16 mouse cellular contexts compared by ENCODE assay signal in the genomic region with DNA sequence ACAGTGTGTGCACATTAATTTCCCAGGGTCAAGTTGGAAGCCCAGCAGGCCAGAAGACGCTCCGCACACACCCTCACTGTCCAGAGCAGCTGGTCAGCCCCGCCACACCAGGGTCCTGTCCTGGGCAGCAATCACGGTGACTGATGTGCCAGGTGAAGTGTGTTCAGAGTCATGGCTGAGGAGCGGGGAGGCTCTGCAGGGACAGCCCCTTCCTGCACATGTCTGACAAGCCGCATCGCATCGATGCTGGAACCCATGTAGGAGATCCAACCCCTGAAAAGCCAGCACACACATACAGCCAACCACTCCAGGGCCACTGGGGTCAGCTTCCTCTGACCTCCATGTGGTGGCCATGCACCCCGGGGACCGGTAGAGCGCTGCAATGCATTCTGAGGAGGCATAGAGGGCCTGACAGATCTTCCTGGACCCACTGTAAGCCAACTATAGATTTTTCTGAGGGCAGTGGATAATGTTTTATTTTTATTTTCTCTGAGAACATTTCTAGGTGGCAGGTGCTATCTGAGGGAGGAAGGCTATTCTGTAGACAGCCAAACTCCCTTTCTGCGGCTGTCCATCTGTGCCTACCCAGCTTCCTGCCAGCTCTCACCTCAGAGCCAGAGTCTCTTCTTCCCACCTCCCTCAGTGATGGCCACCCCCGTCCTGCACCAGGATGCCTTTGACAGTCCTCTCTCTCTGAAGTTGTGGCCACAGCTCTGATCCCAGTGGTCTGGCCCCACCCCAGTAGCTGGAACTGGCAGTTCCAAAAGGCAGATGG. TPM values are rescaled to one million over a fixed set of nuclear protein-coding genes. Genes with fewer than 3 reads are reported as not detected.
A peak's percentile ranks its signal among the peaks of the same experiment; 100 is the strongest.
DNase-seq lines count a peak whose midpoint lies in the region; ATAC-seq and TF ChIP-seq lines count a peak whose summit lies in the region.
"Had no signal": no experiment of that assay in that cellular context is flagged by ENCODE, and none has a peak within 500 bp of the region (broad histone marks: within the 10 kb centered on the region; RNA-seq: fewer than 3 reads in every experiment).

No protein-coding gene starts in this region.

- no peak overlapping the region for H3K9ac ChIP-seq in midbrain, embryonic 14.5 days (replicated peaks; ENCODE audit: low read length)
- H3K9ac ChIP-seq: liver, embryonic 14.5 days; midbrain, embryonic 15.5 days; neural tube, embryonic 13.5 days had no signal

- H3K4me3 ChIP-seq in midbrain, embryonic 10.5 days: no peak overlapping the region
- no peak overlapping the region for H3K4me3 ChIP-seq in midbrain, embryonic 14.5 days (replicated peaks; ENCODE audit: low read depth, low read length)
- H3K4me3 ChIP-seq in cerebellum, adult 2 months (replicated peaks; ENCODE audit: insufficient read depth, low read depth, low read length): peak overlapping the region; percentile 4
- no peak overlapping the region for H3K4me3 ChIP-seq in myocyte
- H3K4me3 ChIP-seq: heart, embryonic 10.5 days; limb, embryonic 10.5 days; midbrain, embryonic 15.5 days; neural tube, embryonic 13.5 days had no signal

- H3K27ac ChIP-seq in midbrain, embryonic 10.5 days (replicated peaks): 0 out of 2 replicates have a peak overlapping the region, but pooled peaks have one; percentile 47
- H3K27ac ChIP-seq in midbrain, embryonic 14.5 days (replicated peaks; ENCODE audit: low read depth, low read length): no peak overlapping the region
- H3K27ac ChIP-seq in cerebellum, adult 2 months (ENCODE audit: insufficient read depth, low read length): peak overlapping the region; percentile 92
- H3K27ac ChIP-seq: heart, embryonic 10.5 days; limb, embryonic 10.5 days; liver, embryonic 14.5 days; midbrain, embryonic 15.5 days; neural tube, embryonic 13.5 days had no signal

- peaks cover 59% of the 10 kb centered on the region for H3K36me3 ChIP-seq in midbrain, embryonic 10.5 days
- H3K36me3 ChIP-seq in midbrain, embryonic 14.5 days (ENCODE audit: control insufficient read depth, insufficient read depth, low read length): peaks cover 50% of the 10 kb centered on the region
- H3K36me3 ChIP-seq in myocyte (ENCODE audit: control insufficient read depth, insufficient read depth): peaks cover 10% of the 10 kb centered on the region

- no peaks in the 10 kb centered on the region for H3K27me3 ChIP-seq in midbrain, embryonic 10.5 days (ENCODE audit: low read depth, poor library complexity, severe bottlenecking)
- H3K27me3 ChIP-seq in midbrain, embryonic 14.5 days (ENCODE audit: control insufficient read depth, insufficient read depth, low read length): no peaks in the 10 kb centered on the region
- H3K27me3 ChIP-seq in cerebellum, adult 2 months (ENCODE audit: control insufficient read depth, insufficient read depth, low read length): no peaks in the 10 kb centered on the region
- no peaks in the 10 kb centered on the region for H3K27me3 ChIP-seq in myocyte (ENCODE audit: control insufficient read depth, insufficient read depth, insufficient read length)
- H3K27me3 ChIP-seq: midbrain, embryonic 15.5 days; neural tube, embryonic 13.5 days had no signal

- TF ChIP-seq CTCF in cerebellum, adult 2 months (IDR thresholded peaks at IDR 0.05; ENCODE audit: borderline replicate concordance, insufficient read depth, low read depth, low read length): no peak

- H3K79me2 ChIP-seq in myocyte (ENCODE audit: control insufficient read depth, insufficient read depth): no peaks in the 10 kb centered on the region

- H3K4me2 ChIP-seq in midbrain, embryonic 14.5 days (ENCODE audit: low read length): no peak overlapping the region
- H3K4me2 ChIP-seq in myocyte (ENCODE audit: low read depth): no peak overlapping the region
- H3K4me2 ChIP-seq: midbrain, embryonic 15.5 days; neural tube, embryonic 13.5 days had no signal

- DNase-seq in frontal cortex, postnatal 10 days (ENCODE audit: low spot score in 2 of 2): no peak
- no peak for DNase-seq in midbrain, embryonic 10.5 days (ENCODE audit: low spot score)
- DNase-seq in midbrain, embryonic 14.5 days: no peak
- peak; percentile 85 to 91 for DNase-seq in cerebellum, adult 2 months
- no peak for DNase-seq in heart, postnatal 14 days
- DNase-seq in gastrocnemius, postnatal 4 days (ENCODE audit: low spot score in 2 of 2): no peak
- DNase-seq: kidney, adult 2 months; lung, postnatal 36 days; thymus, postnatal 25 days had no signal

- H3ac ChIP-seq in myocyte (ENCODE audit: control insufficient read depth, insufficient read length): no peak overlapping the region

- H3K9me3 ChIP-seq in midbrain, embryonic 10.5 days (replicated peaks): no peaks in the 10 kb centered on the region
- H3K9me3 ChIP-seq in midbrain, embryonic 14.5 days (ENCODE audit: control insufficient read depth, low read length): no peaks in the 10 kb centered on the region
- H3K9me3 ChIP-seq: heart, embryonic 10.5 days; limb, embryonic 10.5 days; midbrain, embryonic 15.5 days; neural tube, embryonic 13.5 days had no signal

- ATAC-seq in frontal cortex, adult (ENCODE audit: low TSS enrichment): peak; percentile 66; the same call in 1 of the 2 replicates
- no peak for ATAC-seq in midbrain, embryonic 14.5 days (ENCODE audit: low FRiP score, low TSS enrichment)
- ATAC-seq: midbrain, embryonic 15.5 days had no signal

- TF ChIP-seq POLR2A in cerebellum, adult 2 months (IDR thresholded peaks at IDR 0.05; ENCODE audit: borderline replicate concordance, insufficient read depth, low read length): peak; percentile 29; the same call in 1 of the 2 replicates
- TF ChIP-seq POLR2A in myocyte (IDR thresholded peaks at IDR 0.05; ENCODE audit: insufficient read length, low read depth): no peak

- H3K4me1 ChIP-seq in midbrain, embryonic 10.5 days: peaks cover 22% of the 10 kb centered on the region
- H3K4me1 ChIP-seq in midbrain, embryonic 14.5 days (ENCODE audit: control insufficient read depth, insufficient read depth, low read length): no peaks in the 10 kb centered on the region
- H3K4me1 ChIP-seq in cerebellum, adult 2 months (ENCODE audit: control insufficient read depth, insufficient read depth, low read length): peaks cover 82% of the 10 kb centered on the region
- H3K4me1 ChIP-seq: midbrain, embryonic 15.5 days; neural tube, embryonic 13.5 days had no signal

- intact Hi-C loops in heart, postnatal 14 days (cut with DNase I): no loop called here

- 88% methylated on average over 13 of the region's 13 CpGs for WGBS in midbrain, embryonic 10.5 days
- 92% methylated on average over 13 of the region's 13 CpGs for WGBS in midbrain, embryonic 14.5 days
- 12% methylated on average over 13 of the region's 13 CpGs for WGBS in cerebellum, adult 2 months

TF ChIP-seq in myocyte, 11 proteins besides CTCF, POLR2A, EP300 and RAD21:
- TF ChIP-seq POLR2AphosphoS2 (IDR thresholded peaks at IDR 0.05; ENCODE audit: insufficient read length, low read depth) (peak; percentile 64), TCF12 (IDR thresholded peaks at IDR 0.05; ENCODE audit: insufficient read depth, poor library complexity, severe bottlenecking) (no peak), CEBPB (IDR thresholded peaks at IDR 0.05; ENCODE audit: insufficient read depth, poor library complexity, severe bottlenecking) (no peak), SRF (IDR thresholded peaks at IDR 0.05; ENCODE audit: control insufficient read depth, insufficient read length, low read depth) (no peak)
TF ChIP-seq in myocyte: peak in this region for 1.

RNA-seq across cellular contexts. Expression of gene Unc13d, which starts 15.9 kb away (rescaled TPM):
- polyA plus RNA-seq in midbrain, embryonic 10.5 days (2016; fragmentation: Nextera tagmentation; extraction: Ambion mirVana): 2.5 and 3.1 TPM in 2 replicates
- 1.1 and 1.5 TPM in 2 replicates for polyA plus RNA-seq in midbrain, embryonic 14.5 days (2014; fragmentation: Nextera tagmentation; extraction: Ambion mirVana)
- polyA plus RNA-seq in cerebellum, adult 2 months (2012; rRNA removed): 3.8 and 5.7 TPM in 2 replicates
- 9.1 TPM for polyA plus RNA-seq in myocyte (2012; fragmentation: generic; extraction: Trizol)
- 1 to 10 TPM in 1 of 2 experiments, under 1 TPM in 1; 0.81 to 1.7 TPM for total RNA-seq in heart, postnatal 14 days (2021)
- total RNA-seq in gastrocnemius, postnatal 4 days (2021): 1 to 10 TPM; 1.1 to 2.0 TPM

RNA-seq across cellular contexts. Expression of gene Wbp2, which starts 25.0 kb away (rescaled TPM):
- polyA plus RNA-seq in midbrain, embryonic 10.5 days (2016; fragmentation: Nextera tagmentation; extraction: Ambion mirVana): 91.8 and 109 TPM in 2 replicates
- polyA plus RNA-seq in midbrain, embryonic 14.5 days (2014; fragmentation: Nextera tagmentation; extraction: Ambion mirVana): 152 and 160 TPM in 2 replicates
- polyA plus RNA-seq in cerebellum, adult 2 months (2012; rRNA removed): 509 and 539 TPM in 2 replicates
- 156 TPM for polyA plus RNA-seq in myocyte (2012; fragmentation: generic; extraction: Trizol)
- 10 to 100 TPM; 83.6 to 89.5 TPM for total RNA-seq in heart, postnatal 14 days (2021)
- total RNA-seq in gastrocnemius, postnatal 4 days (2021): 10 to 100 TPM; 63.0 to 63.4 TPM

RNA-seq across cellular contexts. Expression of gene Unk, which starts 31.7 kb away (rescaled TPM):
- polyA plus RNA-seq in midbrain, embryonic 10.5 days (2016; fragmentation: Nextera tagmentation; extraction: Ambion mirVana): 46.4 and 52.2 TPM in 2 replicates
- polyA plus RNA-seq in midbrain, embryonic 14.5 days (2014; fragmentation: Nextera tagmentation; extraction: Ambion mirVana): 26.5 and 33.0 TPM in 2 replicates
- 48.1 and 49.1 TPM in 2 replicates for polyA plus RNA-seq in cerebellum, adult 2 months (2012; rRNA removed)
- polyA plus RNA-seq in myocyte (2012; fragmentation: generic; extraction: Trizol): 15.3 TPM
- total RNA-seq in heart, postnatal 14 days (2021): 10 to 100 TPM; 12.2 to 12.9 TPM
- 10 to 100 TPM; 25.9 to 26.0 TPM for total RNA-seq in gastrocnemius, postnatal 4 days (2021)

RNA-seq across cellular contexts. Expression of gene H3f3b, which starts 34.1 kb away (rescaled TPM):
- polyA plus RNA-seq in midbrain, embryonic 10.5 days (2016; fragmentation: Nextera tagmentation; extraction: Ambion mirVana): 1,512 and 1,693 TPM in 2 replicates
- 2,683 and 2,948 TPM in 2 replicates for polyA plus RNA-seq in midbrain, embryonic 14.5 days (2014; fragmentation: Nextera tagmentation; extraction: Ambion mirVana)
- 456 and 541 TPM in 2 replicates for polyA plus RNA-seq in cerebellum, adult 2 months (2012; rRNA removed)
- polyA plus RNA-seq in myocyte (2012; fragmentation: generic; extraction: Trizol): 502 TPM
- total RNA-seq in heart, postnatal 14 days (2021): 100 to 1,000 TPM; 184 to 193 TPM
- 100 to 1,000 TPM; 383 to 437 TPM for total RNA-seq in gastrocnemius, postnatal 4 days (2021)

RNA-seq across cellular contexts. Expression of gene Galk1, which starts 49.3 kb away (rescaled TPM):
- polyA plus RNA-seq in midbrain, embryonic 10.5 days (2016; fragmentation: Nextera tagmentation; extraction: Ambion mirVana): 161 and 210 TPM in 2 replicates
- 32.5 and 39.3 TPM in 2 replicates for polyA plus RNA-seq in midbrain, embryonic 14.5 days (2014; fragmentation: Nextera tagmentation; extraction: Ambion mirVana)
- 14.8 and 15.1 TPM in 2 replicates for polyA plus RNA-seq in cerebellum, adult 2 months (2012; rRNA removed)
- polyA plus RNA-seq in myocyte (2012; fragmentation: generic; extraction: Trizol): 172 TPM
- total RNA-seq in heart, postnatal 14 days (2021): 10 to 100 TPM; 18.6 to 19.3 TPM
- total RNA-seq in gastrocnemius, postnatal 4 days (2021): 10 to 100 TPM; 32.7 to 40.0 TPM

Comparison
In these comparisons a context has a peak if more than half of its experiments do, and no peak if none do; other contexts are left out.
1. DNase-seq: peak in cerebellum, adult 2 months (2 of 2); none in frontal cortex, postnatal 10 days (0 of 2), midbrain, embryonic 10.5 days (single experiment), midbrain, embryonic 14.5 days (single experiment), heart, postnatal 14 days (0 of 2) and gastrocnemius, postnatal 4 days (0 of 2).